Mouse (Mus musculus) left cerebral cortex, postnatal 25 days (tissue): Measurements from ENCODE around the gene Ecd. TPM values are rescaled to one million over a fixed set of nuclear protein-coding genes. Genes with fewer than 3 reads are reported as not detected.
A peak's percentile ranks its signal among the peaks of the same experiment; 100 is the strongest.
"Not testable (repeated sequence)": the region's sequence is repeated elsewhere in the genome, so short reads cannot be mapped to it uniquely, and the experiment has no call there.

Source experiments
- DNase-seq, 2 experiments: peaks; one replicate each; pipeline ENCODE4 v3.0.0; 2022; ENCODE audit warnings: low spot score in 2 of 2, mixed read lengths in 1 of 2
- intact Hi-C: fragments of 180-260 bp; cut with DNase I; formaldehyde crosslinking; loops from one replicate; pipeline ENCODE4 v1.15.1; 2025
- total RNA-seq, 2 experiments: library from RNA; stranded (reverse); gene quantifications; 2 replicates each; pipeline ENCODE4 v1.2.3; 2021

Gene Ecd
- total RNA-seq, 2 experiments from 2014 or later, result 36.9 to 38.7 TPM

GRCm38 (mm10) chr14:20339415-20339814 lies 8.5 kb downstream of the Ecd start:
- intact Hi-C loops, result no loop called here
- DNase-seq, result no peak

DNA sequence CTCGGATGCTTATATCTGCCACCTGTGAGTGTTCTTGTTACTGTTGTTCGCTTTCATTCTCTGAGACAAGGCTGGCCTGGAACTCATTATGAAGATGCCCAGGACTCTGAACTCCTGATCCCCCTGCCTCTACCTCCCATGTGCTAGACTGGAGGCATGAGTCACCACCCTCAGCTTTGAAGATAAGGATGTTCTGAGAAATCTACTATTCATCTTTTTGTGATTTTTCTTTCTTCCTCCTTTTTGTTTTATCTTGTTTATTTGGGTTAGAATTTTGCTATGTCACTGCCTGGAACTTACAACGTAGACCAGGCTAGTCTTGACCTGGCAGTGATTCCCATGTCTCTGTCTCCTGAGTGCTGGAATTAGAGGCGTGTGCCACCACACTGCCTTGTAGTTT lies 16.6 kb downstream of the Ecd start:
- no peak for DNase-seq
- intact Hi-C loops, result no loop called here

DNA sequence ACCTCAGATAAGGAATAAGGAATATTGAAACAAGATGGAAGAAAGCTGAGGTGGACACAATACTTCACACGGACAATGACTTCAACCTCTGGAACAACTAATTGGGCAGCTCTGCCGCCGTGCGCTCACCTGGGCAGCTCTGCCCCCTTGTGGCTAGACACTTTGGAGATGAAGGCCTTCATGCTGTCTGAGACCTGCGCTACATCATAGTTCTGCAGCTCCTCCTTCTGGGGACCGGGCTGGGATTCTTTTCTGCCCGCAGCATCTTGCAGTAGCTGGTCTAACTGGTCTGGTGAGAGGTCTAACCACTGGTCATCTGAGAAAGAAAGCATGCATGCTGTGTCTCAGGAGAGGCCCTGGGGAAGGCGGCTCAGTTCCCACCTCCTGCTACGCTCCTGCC lies 19.4 kb downstream of the Ecd start:
- DNase-seq, result no peak
- intact Hi-C loops, result no loop called here

DNA sequence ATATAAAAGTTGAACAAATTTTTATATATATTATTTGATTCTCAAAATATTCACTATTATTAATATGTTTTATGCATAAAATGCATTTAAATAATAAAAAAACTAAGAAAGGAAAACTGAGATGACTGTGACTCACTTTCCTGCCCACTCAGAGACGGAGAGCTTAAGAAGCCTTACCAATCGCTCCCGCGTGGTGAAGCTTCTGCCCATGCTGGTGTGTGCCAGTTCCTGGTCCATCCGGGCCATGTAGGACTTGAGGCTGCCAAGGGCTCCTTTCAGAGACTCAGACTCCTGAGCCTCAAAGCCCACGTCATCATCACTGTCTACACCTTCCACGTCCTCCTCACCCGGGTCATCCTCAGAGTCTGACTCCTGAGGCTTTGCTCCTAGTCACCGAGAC lies 23.7 kb downstream of the Ecd start:
- intact Hi-C loops, result no loop called here

DNA sequence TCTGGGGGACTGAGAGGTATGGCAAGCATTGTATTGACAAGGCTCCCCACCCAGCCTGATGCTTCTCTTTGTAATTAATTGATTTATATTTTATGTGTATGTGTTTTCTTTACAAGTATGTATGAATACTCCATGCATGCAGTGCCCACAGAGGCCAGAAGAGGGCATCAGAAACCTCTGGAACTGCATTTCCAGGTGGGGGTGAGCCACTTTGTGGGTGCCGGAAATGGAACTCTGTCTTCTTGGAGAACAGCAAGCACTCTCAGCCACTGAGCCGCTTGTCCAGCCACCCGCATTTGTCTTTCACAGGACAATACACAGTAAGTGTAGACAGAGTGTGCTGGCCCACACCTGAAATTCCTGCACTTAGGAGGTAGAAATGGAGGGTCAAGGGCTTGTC lies 28.5 kb downstream of the Ecd start:
- intact Hi-C loops, result no loop called here

More for the DNA sequence above, 23.7 kb downstream of the Ecd start:
- peak in 1 of 2 experiments; percentile 48 for DNase-seq

GRCm38 (mm10) chr14:20315137-20315536 lies 32.8 kb downstream of the Ecd start:
- no peak for DNase-seq
- intact Hi-C loops, result no loop called here

More for the DNA sequence above, 28.5 kb downstream of the Ecd start:
- DNase-seq, result peak; percentile 39 to 49

DNA sequence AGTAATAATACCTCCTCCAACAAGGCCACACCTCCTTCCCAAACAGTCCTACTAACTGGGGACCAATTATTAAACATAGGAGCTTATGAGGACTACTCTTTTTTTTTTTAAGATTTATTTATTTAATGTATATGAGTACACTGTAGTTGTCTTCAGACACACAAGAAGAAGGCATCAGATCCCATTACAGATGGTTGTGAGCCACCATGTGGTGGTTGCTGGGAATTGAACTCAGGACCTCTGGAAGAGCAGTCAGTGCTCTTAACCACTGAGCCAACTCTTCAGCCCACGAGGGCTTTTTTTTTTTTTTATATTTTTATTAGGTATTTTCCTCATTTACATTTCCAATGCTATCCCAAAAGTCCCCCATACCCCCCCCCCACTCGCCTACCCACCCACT lies 42.8 kb downstream of the Ecd start:
- not testable (repeated sequence) for DNase-seq

DNA sequence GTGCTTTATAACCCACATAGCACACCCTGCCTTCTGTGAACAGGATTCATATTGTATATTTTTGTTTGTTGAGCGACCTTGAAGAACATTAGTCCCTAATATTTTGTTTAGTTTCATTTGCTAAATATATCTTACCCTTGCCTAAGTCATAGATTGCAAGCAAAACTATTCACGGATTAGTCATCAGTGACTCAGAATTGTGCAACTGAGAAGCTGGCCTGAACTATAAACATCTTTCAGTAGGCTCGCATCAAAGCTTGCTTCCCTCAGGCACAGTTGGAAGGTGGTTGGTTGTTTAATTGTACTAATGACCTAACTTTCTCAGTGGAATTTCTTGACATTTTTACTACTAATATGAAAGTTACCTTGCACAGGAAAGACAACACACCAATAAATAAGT lies 49.8 kb downstream of the Ecd start:
- peak in 1 of 2 experiments; percentile 17 for DNase-seq
- intact Hi-C loops, result no loop called here

More for the DNA sequence above, 42.8 kb downstream of the Ecd start:
- intact Hi-C loops, result not testable (repeated sequence)

DNA sequence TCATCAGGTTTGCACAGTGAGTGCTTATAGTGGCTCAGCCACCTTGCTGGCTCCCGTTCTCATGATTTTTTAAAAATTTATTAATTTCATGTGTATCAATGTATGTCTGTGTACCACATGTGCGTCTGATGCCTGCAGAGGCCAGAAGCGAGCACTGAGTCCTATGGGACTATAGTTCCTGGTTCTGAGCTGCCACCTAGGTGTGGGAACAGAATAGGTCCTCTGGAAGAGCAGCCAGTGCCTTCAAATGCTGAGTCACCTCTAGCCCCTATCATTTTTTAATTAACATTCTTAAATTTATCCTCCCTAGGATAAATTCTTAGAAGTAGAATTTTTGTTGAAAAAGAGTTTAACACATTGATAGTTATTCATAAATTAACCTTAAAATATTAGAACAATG lies 50.3 kb downstream of the Ecd start:
- DNase-seq, result no peak
- intact Hi-C loops, result no loop called here

DNA sequence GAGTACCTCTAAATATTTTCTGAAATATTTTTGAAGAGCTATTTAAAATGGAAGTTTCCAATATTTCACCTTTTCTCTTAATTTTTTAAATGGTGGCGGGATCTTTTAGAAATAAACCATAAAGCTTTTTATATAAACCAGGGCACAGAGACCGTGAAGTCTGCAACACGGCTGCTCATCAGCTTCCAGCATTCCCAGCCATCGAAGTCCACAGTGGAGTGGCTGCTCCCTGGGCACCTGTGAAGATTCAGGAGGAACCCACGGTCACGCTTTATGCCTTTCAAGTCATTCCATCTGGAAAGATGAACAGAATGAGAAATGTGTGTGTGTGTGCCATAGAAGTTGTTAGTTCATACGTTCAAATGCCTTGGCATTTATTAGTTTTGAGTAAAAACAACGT lies 53.0 kb downstream of the Ecd start:
- DNase-seq, result peak in 1 of 2 experiments; percentile 9
- intact Hi-C loops, result no loop called here

DNA sequence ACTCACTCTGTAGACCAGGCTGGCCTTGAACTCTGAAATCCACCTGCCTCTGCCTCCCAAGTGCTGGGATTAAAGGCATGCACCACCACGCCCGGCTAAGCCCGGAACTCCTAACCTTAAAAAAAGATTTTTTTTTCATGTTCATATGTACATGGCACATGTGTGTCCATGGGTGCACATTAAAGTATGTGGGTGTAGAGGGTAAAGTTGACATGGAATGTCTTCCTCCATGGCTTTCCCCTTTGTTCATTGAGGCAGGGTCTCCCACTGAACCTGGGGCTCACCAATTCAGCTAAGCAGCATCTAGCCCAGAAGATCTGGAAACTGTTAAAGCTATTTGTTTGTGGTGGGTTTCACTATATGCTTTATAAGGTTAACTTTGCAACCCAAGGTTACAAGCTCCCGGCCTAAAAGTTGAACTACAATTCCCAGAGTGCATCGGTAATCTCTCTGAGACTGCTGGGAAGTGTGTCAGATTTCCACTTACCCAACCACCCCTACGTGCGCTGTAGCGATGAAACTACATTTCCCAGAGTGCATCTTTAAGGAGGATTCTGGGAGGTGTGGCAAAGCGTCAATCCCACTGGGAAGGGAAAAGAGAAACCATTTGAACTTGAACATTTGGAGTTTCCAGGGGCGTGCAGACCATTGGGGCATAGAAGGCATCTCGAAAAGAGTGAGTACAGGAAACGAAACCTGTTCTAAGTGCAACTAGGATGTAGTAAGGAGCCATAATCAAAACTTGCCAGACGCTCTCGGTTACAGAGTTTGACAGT lies 53.6 kb downstream of the Ecd start, which contains the start of gene Nudt13:
TSS of gene Nudt13 (plus strand) at position 581 of the 776 bp plus-strand sequence.
- DNase-seq, result peak; percentile 78 to 97
- intact Hi-C loops, result no loop called here

DNA sequence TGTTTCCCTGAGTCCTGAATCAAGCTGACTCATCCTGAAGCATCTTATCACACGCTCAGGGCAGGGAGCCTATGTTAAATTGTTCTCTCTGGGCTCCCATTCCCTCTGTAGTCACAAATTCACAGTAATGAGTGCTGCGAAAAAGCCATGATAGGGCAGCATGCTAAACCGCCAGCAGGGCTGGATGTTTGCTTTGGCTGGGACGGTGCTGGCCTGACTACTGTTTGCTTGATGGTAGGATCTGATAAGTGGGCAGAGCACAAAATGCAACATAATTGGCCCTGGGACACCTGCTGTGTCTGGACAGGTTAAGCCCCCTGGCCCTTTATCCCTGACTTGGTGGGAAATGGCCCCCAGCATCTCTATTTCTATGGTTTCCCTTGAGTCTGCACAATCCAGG lies 56.5 kb downstream of the Ecd start:
- intact Hi-C loops, result no loop called here
- DNase-seq, result no peak

Other genes starting within 250 kb of the Ecd start
- gene Saysd1, start 209.6 kb downstream of the Ecd start, total RNA-seq, result 1 to 10 TPM; 4.3 to 4.7 TPM
- gene Kcnk5, start 166.3 kb downstream of the Ecd start, total RNA-seq, result under 1 TPM; 0.18 to 0.37 TPM
- gene Kcnk16, start 78.9 kb downstream of the Ecd start, total RNA-seq, result not detected
- gene Nudt13, start 53.4 kb downstream of the Ecd start, total RNA-seq, result 10 to 100 TPM; 15.6 to 18.8 TPM
- gene Fam149b, start within 50 bp of the Ecd start, total RNA-seq, result 10 to 100 TPM; 45.6 to 50.7 TPM
- gene Dnajc9, start 40.8 kb upstream of the Ecd start, total RNA-seq, result 10 to 100 TPM; 21.4 to 22.3 TPM
- 10 to 100 TPM; 36.0 to 39.2 TPM for gene Mrps16, start 45.5 kb upstream of the Ecd start, total RNA-seq
- gene Cfap70, start 104.1 kb upstream of the Ecd start, total RNA-seq, result 1 to 10 TPM; 1.1 to 1.7 TPM
- gene Anxa7, start 132.0 kb upstream of the Ecd start, total RNA-seq, result 10 to 100 TPM; 57.5 to 58.2 TPM
- 1 to 10 TPM in 1 of 2 experiments, under 1 TPM in 1; 0.89 to 1.1 TPM for gene Mss51, start 148.8 kb upstream of the Ecd start, total RNA-seq
- gene Ppp3cb, start 198.5 kb upstream of the Ecd start, total RNA-seq, result 100 to 1,000 TPM; 297 to 305 TPM